Mouse (Mus musculus) liver, embryonic 14.5 days (tissue): ENCODE data around the gene Atic. TPM values are rescaled to one million over a fixed set of nuclear protein-coding genes. Genes with fewer than 3 reads are reported as not detected.

Source experiments
- ATAC-seq: fragments of 200-750 bp; cut with Nextera tagmentation; 2 replicates; pipeline ENCODE4 v1.8.0; 2017; ENCODE audit warnings: moderate number of reproducible peaks, mild to moderate bottlenecking, moderate library complexity; ENCODE audit not compliant: insufficient read depth
- DNase-seq, 3 experiments: peaks; one replicate each; pipeline ENCODE4 v3.0.0-alpha.2; 2012 to 2013; ENCODE audit warnings: low read depth in 3 of 3, low spot score in 3 of 3
- H3K27ac ChIP-seq: fragments of 300-500 bp; sonication (generic); 2 replicates; pipeline ENCODE4 v1.5.1; 2014; ENCODE audit warnings: moderate library complexity, mild to moderate bottlenecking, control low read depth, inconsistent platforms
- H3K27me3 ChIP-seq: fragments of 300-500 bp; sonication (generic); 2 replicates; pipeline ENCODE4 v1.6.1; 2014; ENCODE audit warnings: mild to moderate bottlenecking, low read length, moderate library complexity; ENCODE audit not compliant: control insufficient read depth, insufficient read depth
- H3K36me3 ChIP-seq: fragments of 300-500 bp; sonication (generic); replicated peaks from 2 replicates; pipeline ENCODE4 v1.6.1; 2014; ENCODE audit warnings: low read depth; ENCODE audit not compliant: control insufficient read depth, insufficient read depth
- H3K4me1 ChIP-seq, 2 experiments: fragments of 200-500 bp in 1 of 2; fragments of 300-500 bp in 1 of 2; sonication (generic) in 1 of 2; replicated peaks; 2 replicates each; pipeline ENCODE4 v1.6.1; 2012 to 2014; ENCODE audit warnings: antibody characterized with exemption in 1 of 2, inconsistent platforms in 1 of 2, low read length in 1 of 2; ENCODE audit not compliant: control insufficient read depth in 2 of 2, insufficient read depth in 2 of 2
- H3K4me2 ChIP-seq: fragments of 300-500 bp; sonication (generic); 2 replicates; pipeline ENCODE4 v1.6.1; 2014; ENCODE audit warnings: low read depth, mild to moderate bottlenecking, control low read depth, moderate library complexity
- H3K4me3 ChIP-seq, 2 experiments: fragments of 200-500 bp in 1 of 2; fragments of 300-500 bp in 1 of 2; sonication (generic) in 1 of 2; 2 replicates each; pipeline ENCODE4 v1.5.1; 2012 to 2014; ENCODE audit warnings: low read depth in 2 of 2, low read length in 2 of 2, mild to moderate bottlenecking in 2 of 2, control low read depth in 1 of 2, inconsistent platforms in 1 of 2, moderate library complexity in 1 of 2; ENCODE audit not compliant: insufficient read depth in 1 of 2
- H3K9ac ChIP-seq: fragments of 300-500 bp; sonication (generic); replicated peaks from 2 replicates; pipeline ENCODE4 v1.6.1; 2014; ENCODE audit warnings: mild to moderate bottlenecking, control low read depth, moderate library complexity
- H3K9me3 ChIP-seq: fragments of 300-500 bp; sonication (generic); 2 replicates; pipeline ENCODE4 v1.6.1; 2016; ENCODE audit warnings: low read length, mixed read lengths; ENCODE audit not compliant: control insufficient read depth
- CTCF ChIP-seq: IDR thresholded peaks from 2 replicates; pipeline ENCODE4 v1.5.1; 2016; ENCODE audit warnings: antibody characterized with exemption, low read depth, control low read depth
- EP300 ChIP-seq: IDR thresholded peaks from 2 replicates; pipeline ENCODE4 v1.6.1; 2016; ENCODE audit warnings: antibody characterized with exemption, low read depth
- WGBS: fragments of 180-500 bp; shearing (Covaris S2); extraction: QIAGEN DNeasy Blood & Tissue Kit; methylation state at CpG from one replicate; pipeline ENCODE4 v1.1.7; 2014; ENCODE audit not compliant: insufficient replicate concordance; 5-methylcytosine and 5-hydroxymethylcytosine counted together
- polyA plus RNA-seq, 2 experiments: library from polyadenylated mRNA; depleted of rRNA in 1 of 2; stranded (reverse) in 1 of 2; unstranded in 1 of 2; fragments of >200 nt; fragmentation: Nextera tagmentation in 1 of 2; extraction: Ambion mirVana in 1 of 2; gene quantifications; 2 replicates each; pipeline versions ENCODE4 v1.2.1 to v1.2.3; 2012 to 2014

Gene Atic
- 25.8 and 36.5 TPM in 2 replicates for polyA plus RNA-seq (2012; rRNA removed)
- 35.9 and 38.6 TPM in 2 replicates for polyA plus RNA-seq (2014; fragmentation: Nextera tagmentation; extraction: Ambion mirVana)

DNA sequence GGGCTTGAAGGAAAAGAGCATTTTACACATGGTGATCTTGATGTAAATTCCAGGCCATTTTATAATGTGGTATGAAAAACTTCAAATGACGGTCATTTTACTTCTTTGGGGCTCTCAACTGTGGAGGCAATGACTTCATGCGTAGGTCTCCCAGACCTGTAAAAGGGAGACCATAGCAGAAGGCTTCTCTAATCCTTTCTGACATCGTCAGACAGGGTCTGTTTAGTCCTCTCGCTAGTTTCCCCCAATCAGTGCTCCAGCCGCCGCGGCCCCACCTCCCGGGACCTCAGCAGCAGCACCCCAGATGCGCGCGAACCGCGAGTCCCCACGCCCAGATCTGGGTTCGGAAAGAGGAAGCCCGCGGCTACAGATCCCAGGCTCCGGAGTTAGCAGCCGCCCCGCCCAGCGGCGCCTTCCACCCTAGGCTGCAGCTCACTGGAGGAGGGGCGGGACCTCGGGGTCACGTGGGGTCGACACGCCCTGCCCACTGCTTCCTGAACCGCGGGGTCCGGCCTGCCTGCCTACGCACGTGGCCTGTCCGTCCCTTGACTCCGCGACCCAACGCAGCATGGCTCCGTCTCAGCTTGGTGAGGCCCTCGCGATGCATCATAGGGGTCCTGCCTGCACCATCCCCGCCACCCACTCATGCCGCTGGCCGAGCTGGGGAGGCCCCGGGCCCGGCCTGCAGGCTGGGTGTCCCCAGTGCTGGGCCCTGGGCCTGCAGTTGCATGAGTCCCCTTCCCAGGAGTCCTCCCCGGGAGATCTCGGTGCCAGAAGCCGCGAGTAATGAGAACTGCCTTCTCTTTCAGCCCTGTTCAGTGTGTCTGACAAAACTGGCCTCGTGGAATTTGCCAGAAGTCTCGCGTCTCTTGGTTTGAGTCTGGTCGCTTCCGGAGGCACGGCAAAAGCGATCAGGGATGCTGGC lies at the start of gene Atic:
Atic (plus strand) TSS at position 463 of the 925 bp plus-strand sequence.
- Histone ChIP-seq H3K9ac (peak within 1 kb of the TSS; percentile 83), H3K4me3 (peak within 1 kb of the TSS; percentile 61 to 68), H3K36me3 (peaks cover 12% of the 10 kb centered on the region), H3K9me3 (no peaks in the 10 kb centered on the region), H3K4me2 (peak within 1 kb of the TSS; percentile 89), H3K27ac (peak within 1 kb of the TSS; percentile 17), H3K27me3 (no peaks in the 10 kb centered on the region), H3K4me1 (peaks cover 6 to 7% of the 10 kb centered on the region in 2 experiments)
- TF ChIP-seq EP300: no peak
- ATAC-seq (peak; percentile 99), DNase-seq (peak; percentile 84 to 86 (median 85))
- WGBS: under 1% methylated on average over 55 of the region's 55 CpGs

DNA sequence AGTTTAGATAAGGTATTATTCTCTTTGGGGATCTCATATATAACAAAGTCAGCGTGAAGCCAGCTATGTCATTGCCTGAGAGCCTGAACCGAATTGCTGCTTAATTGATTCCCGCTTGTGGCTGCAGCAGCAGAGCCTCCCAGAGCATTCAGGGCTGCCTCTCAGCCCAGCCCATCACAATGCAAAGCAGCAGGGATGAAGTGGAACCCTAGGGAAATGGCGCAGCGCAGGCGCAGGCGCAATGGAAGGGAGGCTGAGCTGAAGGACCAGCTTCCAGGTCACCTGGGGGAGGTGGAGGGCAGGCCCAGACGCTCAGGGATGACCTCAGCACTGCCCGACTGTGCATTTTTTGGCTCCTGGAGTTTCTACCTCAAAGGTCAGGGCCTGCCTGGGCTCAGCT lies 49.7 kb upstream of the Atic start:
- Histone ChIP-seq H3K4me3 (no peak overlapping the region), H3K4me1 (no peaks in the 10 kb centered on the region), H3K36me3 (no peaks in the 10 kb centered on the region), H3K4me2 (no peak overlapping the region), H3K9ac (no peak overlapping the region), H3K9me3 (no peaks in the 10 kb centered on the region), H3K27me3 (no peaks in the 10 kb centered on the region), H3K27ac (no peak overlapping the region)
- ATAC-seq (no peak), DNase-seq (no peak)
- no peak for TF ChIP-seq CTCF
- no peak for TF ChIP-seq EP300
- WGBS: 42% methylated on average over 9 of the region's 9 CpGs

DNA sequence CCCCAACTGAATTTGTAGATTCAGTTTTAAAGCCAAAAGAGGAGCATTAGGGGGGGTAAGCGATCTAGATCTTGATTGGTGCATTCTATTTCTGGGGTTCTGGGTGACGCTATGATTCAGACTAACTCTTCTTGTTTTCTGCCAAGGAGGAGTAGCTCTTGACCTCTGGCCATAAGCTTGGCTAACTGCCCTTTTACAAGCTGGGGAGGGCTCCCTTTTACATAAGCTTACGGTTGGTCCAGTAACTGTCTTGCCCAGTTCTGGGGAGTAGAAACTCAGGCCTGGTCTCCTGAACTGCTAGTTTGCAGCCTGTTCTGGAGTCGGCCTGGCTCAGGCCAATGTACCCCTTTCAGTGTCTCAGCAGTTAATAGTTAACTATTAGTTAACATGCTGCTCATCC lies 41.9 kb upstream of the Atic start:
- no peak for DNase-seq
- Histone ChIP-seq H3K9me3 (no peaks in the 10 kb centered on the region), H3K36me3 (no peaks in the 10 kb centered on the region), H3K4me3 (no peak overlapping the region), H3K9ac (no peak overlapping the region), H3K27ac (no peak overlapping the region), H3K4me1 (no peaks in the 10 kb centered on the region), H3K4me2 (no peak overlapping the region), H3K27me3 (no peaks in the 10 kb centered on the region)
- 61% methylated on average over 4 of the region's 4 CpGs for WGBS
- ATAC-seq: no peak
- TF ChIP-seq CTCF: no peak
- TF ChIP-seq EP300: no peak

DNA sequence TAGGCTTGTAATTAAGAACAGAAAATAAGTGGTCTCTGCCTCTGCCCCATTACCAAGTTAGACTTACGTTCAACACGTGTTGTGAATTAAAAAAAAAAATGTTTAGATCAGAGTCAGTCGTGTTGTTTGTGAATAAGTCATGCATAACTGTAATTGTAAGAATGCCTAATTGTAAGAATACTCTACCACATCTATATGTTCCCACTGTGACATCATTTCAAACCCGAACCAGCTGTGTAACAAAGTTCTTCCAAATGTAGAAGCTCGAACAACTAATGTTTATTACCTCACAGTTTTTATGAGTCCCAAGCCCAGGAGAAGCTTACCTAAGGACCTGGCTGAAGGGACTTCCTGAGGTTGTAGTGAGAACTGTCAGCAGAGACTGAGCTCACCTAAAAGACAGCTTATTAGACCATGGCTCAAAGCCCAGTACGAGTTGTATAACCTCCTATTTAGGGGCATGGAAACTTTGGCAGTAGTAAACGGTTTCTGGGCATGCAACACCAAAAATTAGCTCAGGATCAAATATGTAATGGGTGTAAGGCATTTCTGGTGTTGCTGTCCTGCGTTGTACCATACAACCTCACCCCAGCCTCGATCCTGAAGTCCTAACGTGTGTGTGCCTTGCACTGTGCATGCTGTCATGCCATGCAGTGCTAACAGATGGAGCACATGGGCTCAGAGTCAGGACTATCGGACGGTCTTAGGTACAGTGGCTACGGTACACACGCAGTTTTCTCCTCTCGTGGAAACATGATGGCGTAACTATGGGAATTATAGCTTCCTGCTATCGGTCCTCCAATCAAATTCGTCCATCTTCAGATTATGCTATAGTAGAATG lies 27.9 kb upstream of the Atic start:
- no peak for DNase-seq
- no peaks in the 10 kb centered on the region for H3K36me3 ChIP-seq
- no peak for ATAC-seq
- no peak overlapping the region for H3K4me3 ChIP-seq
- H3K27me3 ChIP-seq: no peaks in the 10 kb centered on the region
- no peak overlapping the region for H3K27ac ChIP-seq
- TF ChIP-seq EP300 (no peak), CTCF (no peak)
- H3K4me2 ChIP-seq: no peak overlapping the region
- H3K9me3 ChIP-seq: no peaks in the 10 kb centered on the region
- 66% methylated on average over 18 of the region's 18 CpGs for WGBS
- no peaks in the 10 kb centered on the region for H3K4me1 ChIP-seq
- H3K9ac ChIP-seq: no peak overlapping the region

DNA sequence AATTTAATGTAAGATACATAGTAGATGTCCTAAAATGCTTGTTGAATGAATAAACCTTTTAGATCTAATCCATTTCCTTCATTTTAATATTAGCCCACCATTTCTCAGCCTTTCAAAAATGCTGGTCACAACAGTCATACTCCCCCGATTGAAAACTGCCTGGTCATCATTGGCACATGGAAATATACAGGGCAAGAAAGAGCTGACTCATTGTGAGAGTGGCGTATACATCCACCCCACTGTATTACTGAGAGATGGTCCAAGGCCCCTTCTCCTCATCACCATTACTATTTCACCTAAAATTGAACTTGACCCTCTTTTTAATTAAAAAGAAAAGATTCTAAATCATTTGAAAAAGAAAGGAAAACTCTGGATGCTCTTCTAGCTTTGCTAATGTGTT lies 26.2 kb upstream of the Atic start:
- H3K27me3 ChIP-seq: no peaks in the 10 kb centered on the region
- no peak overlapping the region for H3K9ac ChIP-seq
- H3K27ac ChIP-seq: no peak overlapping the region
- no peak for TF ChIP-seq EP300
- no peak for TF ChIP-seq CTCF
- no peaks in the 10 kb centered on the region for H3K9me3 ChIP-seq
- DNase-seq (no peak), ATAC-seq (no peak)
- H3K4me1 ChIP-seq: no peaks in the 10 kb centered on the region
- no peaks in the 10 kb centered on the region for H3K36me3 ChIP-seq
- H3K4me2 ChIP-seq: no peak overlapping the region
- 24% methylated on average over 2 of the region's 2 CpGs for WGBS
- no peak overlapping the region for H3K4me3 ChIP-seq
